In genomic region chr14:76341226-76341625, GRCm38 (mm10) we compare ENCODE assay signal across 28 mouse cellular contexts.
"Had no signal": no experiment of that assay in that cellular context is flagged by ENCODE, and none has a peak within 500 bp of the region (broad histone marks: within the 10 kb centered on the region; RNA-seq: fewer than 3 reads in every experiment).

No protein-coding gene starts in this region.

- H3K27ac ChIP-seq: heart, adult 2 months; heart, embryonic 13.5 days; heart, embryonic 15.5 days; hindbrain, embryonic 13.5 days; hindbrain, embryonic 15.5 days; hindbrain, postnatal 0 days; kidney, embryonic 15.5 days; kidney, postnatal 0 days; layer of hippocampus, adult 2 months; left cerebral cortex, adult 2 months; limb, embryonic 10.5 days; limb, embryonic 12.5 days; liver, embryonic 13.5 days; liver, embryonic 15.5 days had no signal

- H3K4me3 ChIP-seq: heart, adult 2 months; heart, embryonic 13.5 days; heart, embryonic 15.5 days; hindbrain, embryonic 13.5 days; hindbrain, embryonic 15.5 days; kidney, embryonic 15.5 days; layer of hippocampus, adult 2 months; left cerebral cortex, adult 2 months; limb, embryonic 10.5 days; limb, embryonic 12.5 days; liver, embryonic 13.5 days; liver, embryonic 15.5 days had no signal

- ATAC-seq: hindbrain, postnatal 0 days; intestine, embryonic 16.5 days; liver, postnatal 0 days had no signal

- H3K36me3 ChIP-seq: heart, embryonic 13.5 days; heart, embryonic 15.5 days; hindbrain, embryonic 13.5 days; hindbrain, embryonic 15.5 days; kidney, embryonic 15.5 days; limb, embryonic 10.5 days; limb, embryonic 12.5 days; liver, embryonic 13.5 days; liver, embryonic 15.5 days had no signal

- DNase-seq: gastrocnemius, postnatal 14 days; gastrocnemius, postnatal 36 days; heart, adult 2 months; heart, postnatal 14 days; heart, postnatal 36 days; kidney, adult 11 months; kidney, adult 2 months; kidney, adult 9 months; kidney, postnatal 14 days; kidney, postnatal 36 days; liver; liver, embryonic 13.5 days; liver, postnatal 0 days had no signal

- H3K9ac ChIP-seq: heart, embryonic 13.5 days; heart, embryonic 15.5 days; hindbrain, embryonic 13.5 days; hindbrain, embryonic 15.5 days; kidney, embryonic 15.5 days; limb, embryonic 12.5 days; liver, embryonic 13.5 days; liver, embryonic 15.5 days; liver, postnatal 0 days had no signal

- H3K4me2 ChIP-seq: heart, embryonic 11.5 days; heart, embryonic 13.5 days; heart, embryonic 15.5 days; hindbrain, embryonic 13.5 days; hindbrain, embryonic 15.5 days; kidney, embryonic 15.5 days; limb, embryonic 12.5 days; liver, embryonic 11.5 days; liver, embryonic 13.5 days; liver, embryonic 15.5 days had no signal

- H3K4me1 ChIP-seq: heart, embryonic 13.5 days; hindbrain, embryonic 13.5 days; hindbrain, embryonic 15.5 days; kidney, embryonic 15.5 days; limb, embryonic 10.5 days; limb, embryonic 12.5 days; liver, embryonic 13.5 days; liver, embryonic 15.5 days had no signal

- H3K9me3 ChIP-seq: heart, embryonic 13.5 days; heart, embryonic 15.5 days; hindbrain, embryonic 13.5 days; hindbrain, embryonic 15.5 days; kidney, embryonic 15.5 days; limb, embryonic 10.5 days; limb, embryonic 12.5 days; liver, embryonic 13.5 days; liver, embryonic 15.5 days had no signal

- H3K27me3 ChIP-seq: heart, embryonic 13.5 days; heart, embryonic 15.5 days; hindbrain, embryonic 13.5 days; hindbrain, embryonic 15.5 days; kidney, embryonic 15.5 days; limb, embryonic 12.5 days; liver, embryonic 13.5 days; liver, embryonic 15.5 days had no signal
